Mouse (Mus musculus) heart, embryonic 15.5 days (tissue): ENCODE results near the gene Nudt19. TPM values are rescaled to one million over a fixed set of nuclear protein-coding genes. Genes with fewer than 3 reads are reported as not detected.
"Not testable (repeated sequence)": the region's sequence is repeated elsewhere in the genome, so short reads cannot be mapped to it uniquely, and the experiment has no call there.

ENCODE experiments used
- ATAC-seq: fragments of 200-750 bp; cut with Nextera tagmentation; replicated peaks from 2 replicates; pipeline ENCODE4 v1.8.0; 2017; ENCODE audit warnings: low read depth, moderate TSS enrichment; ENCODE audit not compliant: insufficient number of reproducible peaks, insufficient read depth, low FRiP score
- H3K27ac ChIP-seq: fragments of 300-500 bp; sonication (generic); 2 replicates; pipeline ENCODE4 v1.5.1; 2015; ENCODE audit warnings: mild to moderate bottlenecking, inconsistent platforms
- H3K27me3 ChIP-seq: fragments of 300-500 bp; sonication (generic); 2 replicates; pipeline ENCODE4 v1.6.1; 2015; ENCODE audit warnings: inconsistent platforms
- H3K36me3 ChIP-seq: fragments of 300-500 bp; sonication (generic); 2 replicates; pipeline ENCODE4 v1.6.1; 2015; ENCODE audit warnings: mild to moderate bottlenecking, inconsistent platforms
- H3K4me1 ChIP-seq: fragments of 300-500 bp; sonication (generic); replicated peaks from 2 replicates; pipeline ENCODE4 v1.6.1; 2015; ENCODE audit warnings: inconsistent platforms
- H3K4me2 ChIP-seq: fragments of 300-500 bp; sonication (generic); 2 replicates; pipeline ENCODE4 v1.6.1; 2015; ENCODE audit warnings: inconsistent platforms, mild to moderate bottlenecking, moderate library complexity
- H3K4me3 ChIP-seq: fragments of 300-500 bp; sonication (generic); 2 replicates; pipeline ENCODE4 v1.5.1; 2015; ENCODE audit warnings: mild to moderate bottlenecking, inconsistent platforms
- H3K9ac ChIP-seq: fragments of 300-500 bp; sonication (generic); 2 replicates; pipeline ENCODE4 v1.6.1; 2015; ENCODE audit warnings: mild to moderate bottlenecking, inconsistent platforms
- H3K9me3 ChIP-seq: fragments of 300-500 bp; sonication (generic); replicated peaks from 2 replicates; pipeline ENCODE4 v1.6.1; 2016; ENCODE audit warnings: inconsistent platforms
- WGBS: fragments of 180-500 bp; shearing (Covaris S2); methylation state at CpG from one replicate; pipeline ENCODE4 v1.1.7; 2015; ENCODE audit warnings: mixed read lengths; 5-methylcytosine and 5-hydroxymethylcytosine counted together
- polyA plus RNA-seq: library from polyadenylated mRNA; unstranded; fragments of >200 nt; fragmentation: Nextera tagmentation; extraction: Ambion mirVana; gene quantifications from 2 replicates; pipeline ENCODE4 v1.2.1, GENCODE M21; 2015

Gene Nudt19
- polyA plus RNA-seq, 1 experiment from 2014 or later = 115 TPM

- Histone ChIP-seq H3K36me3 (peaks cover 36% of the 10 kb centered on the region), H3K27ac (no peak overlapping the region), H3K4me3 (no peak overlapping the region), H3K4me1 (no peaks in the 10 kb centered on the region), H3K9me3 (no peaks in the 10 kb centered on the region), H3K27me3 (no peaks in the 10 kb centered on the region), H3K9ac (no peak overlapping the region), H3K4me2 (no peak overlapping the region)
- 33% methylated on average over 4 of the region's 4 CpGs for WGBS
- ATAC-seq = no peak
These were observed 10.2 kb downstream of the Nudt19 start for GRCm38 (mm10) chr7:35545881-35546280.

DNA sequence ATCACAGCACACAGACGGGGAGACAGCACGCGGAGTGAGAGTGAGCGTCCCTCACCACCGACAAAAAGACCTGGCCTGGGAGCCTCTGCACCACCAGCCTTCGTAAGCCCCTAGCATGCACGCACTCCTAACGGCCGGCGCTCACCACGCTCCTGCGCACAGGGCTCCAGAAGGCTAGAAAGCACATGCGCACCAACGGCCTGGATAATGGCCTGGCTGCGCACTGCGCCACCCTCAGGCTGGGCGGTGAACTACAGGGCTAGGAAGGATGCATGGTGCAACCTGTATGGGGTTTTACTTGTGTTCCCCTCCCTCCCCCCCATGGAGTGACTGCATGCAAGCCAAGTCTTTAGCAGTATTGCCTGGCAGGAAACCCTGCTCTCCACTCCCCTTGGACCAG lies 18.5 kb downstream of the Nudt19 start, which contains the start of gene Tdrd12:
Gene Tdrd12 (minus strand): TSS at position 184 of the 400 bp plus-strand sequence.
- Histone ChIP-seq H3K9ac (no peak within 1 kb of the TSS), H3K4me1 (no peaks in the 10 kb centered on the region), H3K27me3 (no peaks in the 10 kb centered on the region), H3K4me2 (no peak within 1 kb of the TSS), H3K36me3 (no peaks in the 10 kb centered on the region), H3K27ac (no peak within 1 kb of the TSS), H3K9me3 (no peaks in the 10 kb centered on the region), H3K4me3 (no peak within 1 kb of the TSS)
- 91% methylated on average over 17 of the region's 17 CpGs for whole genome bisulfite sequencing
- ATAC-seq = no peak

GRCm38 (mm10) chr7:35535750-35536512 lies 20.2 kb downstream of the Nudt19 start:
- H3K27me3 ChIP-seq = no peaks in the 10 kb centered on the region
- H3K9ac ChIP-seq = no peak overlapping the region
- H3K9me3 ChIP-seq = no peaks in the 10 kb centered on the region
- ATAC-seq = no peak
- no peak overlapping the region for H3K4me3 ChIP-seq
- H3K4me1 ChIP-seq = no peaks in the 10 kb centered on the region
- no peak overlapping the region for H3K4me2 ChIP-seq
- no peaks in the 10 kb centered on the region for H3K36me3 ChIP-seq
- 66% methylated on average over 12 of the region's 12 CpGs for WGBS
- no peak overlapping the region for H3K27ac ChIP-seq

DNA sequence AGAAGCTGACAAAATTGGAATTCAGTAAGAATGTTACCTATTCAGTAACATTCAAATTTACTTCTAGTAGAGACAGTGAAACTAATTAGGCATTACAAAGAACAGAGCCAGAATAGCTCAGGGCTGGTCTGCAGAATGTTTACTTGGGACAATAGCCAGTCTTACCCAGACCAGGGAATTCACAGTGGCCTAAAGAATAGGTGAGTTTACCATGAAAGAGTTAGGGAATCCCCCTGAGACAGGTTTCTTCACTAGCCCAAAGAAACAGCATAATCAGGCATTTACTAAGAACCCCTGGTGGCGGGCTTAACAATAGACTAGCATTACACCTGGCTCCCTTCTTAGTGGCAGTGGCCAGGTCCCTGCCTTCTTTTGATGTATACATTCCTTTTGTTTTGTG lies 25.6 kb downstream of the Nudt19 start:
- not testable (repeated sequence) for H3K27me3 ChIP-seq, H3K4me2 ChIP-seq, H3K4me3 ChIP-seq, H3K36me3 ChIP-seq, H3K9me3 ChIP-seq, H3K4me1 ChIP-seq, H3K27ac ChIP-seq, H3K9ac ChIP-seq, ATAC-seq
- 61% methylated on average over 1 of the region's 1 CpGs for WGBS

GRCm38 (mm10) chr7:35530026-35530425 lies 26.1 kb downstream of the Nudt19 start:
- H3K27me3 ChIP-seq = no peaks in the 10 kb centered on the region
- no peaks in the 10 kb centered on the region for H3K9me3 ChIP-seq
- H3K36me3 ChIP-seq = no peaks in the 10 kb centered on the region
- no peak overlapping the region for H3K27ac ChIP-seq
- no peak overlapping the region for H3K4me2 ChIP-seq
- H3K4me3 ChIP-seq = no peak overlapping the region
- ATAC-seq = no peak
- H3K4me1 ChIP-seq = no peaks in the 10 kb centered on the region
- 73% methylated on average over 3 of the region's 3 CpGs for WGBS
- no peak overlapping the region for H3K9ac ChIP-seq

GRCm38 (mm10) chr7:35526795-35527194 lies 29.3 kb downstream of the Nudt19 start:
- no peaks in the 10 kb centered on the region for H3K36me3 ChIP-seq
- ATAC-seq = no peak
- WGBS = 80% methylated on average over 2 of the region's 2 CpGs
- H3K27me3 ChIP-seq = no peaks in the 10 kb centered on the region
- no peaks in the 10 kb centered on the region for H3K9me3 ChIP-seq
- no peaks in the 10 kb centered on the region for H3K4me1 ChIP-seq
- no peak overlapping the region for H3K4me3 ChIP-seq
- no peak overlapping the region for H3K4me2 ChIP-seq
- no peak overlapping the region for H3K27ac ChIP-seq
- H3K9ac ChIP-seq = no peak overlapping the region

DNA sequence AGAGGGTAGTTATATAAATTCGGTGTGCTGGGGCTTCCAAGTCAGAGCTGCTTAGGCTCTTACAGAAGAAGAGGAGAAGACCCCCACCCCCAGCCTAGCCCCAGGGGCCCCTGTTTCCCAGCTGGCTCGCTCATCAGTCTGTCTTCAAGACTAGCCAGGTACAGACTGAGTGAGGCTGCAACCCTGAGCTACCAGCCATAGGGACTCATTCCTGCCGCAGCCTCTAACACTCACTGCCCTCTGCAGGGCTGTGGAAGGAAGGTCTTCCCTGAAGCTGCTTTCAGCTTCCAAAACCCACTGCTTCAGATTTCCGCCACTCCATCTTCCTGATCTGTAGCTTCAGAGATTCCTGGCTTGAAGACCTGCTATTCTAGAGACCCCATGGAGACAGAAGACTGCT lies 54.1 kb downstream of the Nudt19 start:
- no peak for ATAC-seq
- H3K4me1 ChIP-seq = no peaks in the 10 kb centered on the region; the same call in 1 of the 2 replicates
- H3K36me3 ChIP-seq = no peaks in the 10 kb centered on the region
- H3K4me2 ChIP-seq = no peak overlapping the region
- H3K9me3 ChIP-seq = no peaks in the 10 kb centered on the region
- 0 out of 2 replicates have a peak, but pooled peaks cover 9% of the 10 kb centered on the region for H3K27me3 ChIP-seq
- 22% methylated on average over 4 of the region's 4 CpGs for WGBS
- no peak overlapping the region for H3K4me3 ChIP-seq
- no peak overlapping the region; the same call in 1 of the 2 replicates for H3K9ac ChIP-seq
- H3K27ac ChIP-seq = no peak overlapping the region

DNA sequence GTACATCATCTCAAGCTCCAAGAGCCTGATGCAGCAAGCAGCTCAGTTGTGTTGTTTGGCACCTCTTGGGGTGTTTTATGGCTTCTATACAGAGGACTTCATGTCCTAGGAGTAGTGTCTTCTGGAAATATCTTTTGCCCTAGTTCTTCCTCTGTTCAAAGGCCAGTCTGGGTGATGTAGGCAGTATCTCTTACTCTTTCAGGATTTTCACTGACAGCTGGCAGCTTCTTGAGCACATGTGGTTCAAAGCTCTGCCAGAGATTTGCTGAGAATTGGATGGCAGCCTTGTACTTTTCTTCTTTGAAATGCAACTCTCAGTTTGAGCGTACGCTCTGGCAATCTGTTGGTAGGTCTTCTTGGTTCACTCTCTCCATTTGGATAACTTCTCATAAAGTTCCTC lies 58.6 kb downstream of the Nudt19 start:
- no peak overlapping the region for H3K4me3 ChIP-seq
- 89% methylated on average over 2 of the region's 2 CpGs for WGBS
- H3K27me3 ChIP-seq = 0 out of 2 replicates have a peak, but pooled peaks cover 4% of the 10 kb centered on the region
- no peak overlapping the region for H3K9ac ChIP-seq
- H3K4me2 ChIP-seq = no peak overlapping the region
- H3K27ac ChIP-seq = no peak overlapping the region
- no peaks in the 10 kb centered on the region for H3K36me3 ChIP-seq
- ATAC-seq = no peak
- H3K9me3 ChIP-seq = no peaks in the 10 kb centered on the region
- peaks cover 3% of the 10 kb centered on the region; the same call in 1 of the 2 replicates for H3K4me1 ChIP-seq

Other genes with a start within 250 kb of the Nudt19 start
- 10.3 and 11.8 TPM in 2 replicates for gene Gpatch1, start 237.9 kb downstream of the Nudt19 start, polyA plus RNA-seq
- gene Rhpn2, start 222.1 kb downstream of the Nudt19 start, polyA plus RNA-seq = 5.2 and 6.6 TPM in 2 replicates
- 12.1 and 13.6 TPM in 2 replicates for gene Faap24, start 159.5 kb downstream of the Nudt19 start, polyA plus RNA-seq
- gene Cep89, start 159.3 kb downstream of the Nudt19 start, polyA plus RNA-seq = 36.9 and 41.7 TPM in 2 replicates
- gene Slc7a9, start 107.5 kb downstream of the Nudt19 start, polyA plus RNA-seq = 0.27 and 0.42 TPM in 2 replicates
- 0.62 and 1.4 TPM in 2 replicates for gene Tdrd12, start 18.6 kb downstream of the Nudt19 start, polyA plus RNA-seq
- 0.25 and 0.42 TPM in 2 replicates for gene Rgs9bp, start 29.3 kb upstream of the Nudt19 start, polyA plus RNA-seq
- 17.7 and 22.9 TPM in 2 replicates for gene Ankrd27, start 29.9 kb upstream of the Nudt19 start, polyA plus RNA-seq
- gene Pdcd5, start 91.2 kb upstream of the Nudt19 start, polyA plus RNA-seq = 232 and 240 TPM in 2 replicates
- gene Dpy19l3, start 198.2 kb upstream of the Nudt19 start, polyA plus RNA-seq = 13.1 and 13.8 TPM in 2 replicates
- gene Zfp507, start 246.7 kb upstream of the Nudt19 start, polyA plus RNA-seq = 11.1 and 11.9 TPM in 2 replicates